Mouse (Mus musculus) CH12.LX (cell line): Measurements from ENCODE around the gene Brip1. TPM values are rescaled to one million over a fixed set of nuclear protein-coding genes. Genes with fewer than 3 reads are reported as not detected.

Source experiments
- DNase-seq: peaks from one replicate; pipeline ENCODE4 v3.0.0-alpha.2; 2013; ENCODE audit errors: extremely low read depth
- H3K27ac ChIP-seq: 2 replicates; pipeline ENCODE4 v1.5.1; 2012; ENCODE audit warnings: low read depth, mild to moderate bottlenecking, control low read depth, moderate library complexity; ENCODE audit not compliant: insufficient read depth
- H3K27me3 ChIP-seq: replicated peaks from 2 replicates; pipeline ENCODE3; 2012; ENCODE audit warnings: inconsistent platforms
- H3K36me3 ChIP-seq, 2 experiments: replicated peaks in 1 of 2; 2 replicates each; pipeline versions ENCODE3 to v1.6.1; 2012; ENCODE audit warnings: inconsistent platforms in 1 of 2, low read length in 1 of 2, mild to moderate bottlenecking in 1 of 2, mixed read lengths in 1 of 2, moderate library complexity in 1 of 2; ENCODE audit not compliant: control insufficient read depth in 1 of 2, insufficient read depth in 1 of 2
- H3K4me1 ChIP-seq, 2 experiments: 2 replicates each; pipeline ENCODE4 v1.6.1; 2012; ENCODE audit warnings: inconsistent platforms in 1 of 2, moderate library complexity in 1 of 2; ENCODE audit not compliant: insufficient read depth in 2 of 2, control insufficient read depth in 1 of 2
- H3K4me2 ChIP-seq: 2 replicates; pipeline ENCODE4 v1.6.1; 2012; ENCODE audit warnings: low read depth, mild to moderate bottlenecking, control low read depth; ENCODE audit not compliant: poor library complexity, insufficient read depth, severe bottlenecking
- H3K4me3 ChIP-seq, 3 experiments: fragments of 150-350 bp in 1 of 3; sonication (generic) in 1 of 3; replicated peaks in 1 of 3; 2 replicates each; pipeline versions ENCODE3 to v1.5.1; 2011 to 2012; ENCODE audit warnings: low read depth in 2 of 3, low read length in 2 of 3, mild to moderate bottlenecking in 2 of 3, moderate library complexity in 2 of 3, control low read depth in 1 of 3, improper control_type of control experiment in 1 of 3, inconsistent platforms in 1 of 3, mixed read lengths in 1 of 3; ENCODE audit not compliant: poor library complexity in 1 of 3
- H3K79me2 ChIP-seq: replicated peaks from 2 replicates; pipeline ENCODE4 v1.6.1; 2012; ENCODE audit warnings: mild to moderate bottlenecking, moderate library complexity; ENCODE audit not compliant: control insufficient read depth, poor library complexity, insufficient read depth, severe bottlenecking; ENCODE audit errors: extremely low read depth
- H3K9ac ChIP-seq: 2 replicates; pipeline ENCODE4 v1.6.1; 2012; ENCODE audit warnings: low read depth, mild to moderate bottlenecking, control low read depth, moderate library complexity; ENCODE audit not compliant: insufficient read depth
- H3K9me3 ChIP-seq: replicated peaks from 2 replicates; pipeline ENCODE3; 2012; ENCODE audit warnings: low read length, inconsistent platforms, mixed read lengths
- CHD2 ChIP-seq: IDR thresholded peaks from 2 replicates; pipeline ENCODE4 v1.6.1; 2011; ENCODE audit warnings: low read length, improper control_type of control experiment
- CTCF ChIP-seq, 2 experiments: IDR thresholded peaks in 1 of 2; conservative IDR thresholded peaks in 1 of 2; 2 replicates each; pipeline ENCODE4 v1.5.1; 2011 to 2012; ENCODE audit warnings: low read depth in 2 of 2, low read length in 2 of 2, improper control_type of control experiment in 1 of 2, inconsistent platforms in 1 of 2, mild to moderate bottlenecking in 1 of 2, moderate library complexity in 1 of 2
- EP300 ChIP-seq: IDR thresholded peaks from 2 replicates; pipeline ENCODE4 v1.6.1; 2011; ENCODE audit warnings: low read length, improper control_type of control experiment
- GABPA ChIP-seq: IDR thresholded peaks from 2 replicates; pipeline ENCODE4 v1.6.1; 2012; ENCODE audit warnings: low read depth, low read length, improper control_type of control experiment, inconsistent platforms; ENCODE audit not compliant: insufficient replicate concordance
- IRF4 ChIP-seq: IDR thresholded peaks from 2 replicates; pipeline ENCODE4 v1.6.1; 2014; ENCODE audit warnings: low read depth, mild to moderate bottlenecking, inconsistent platforms, low read length, improper control_type of control experiment
- KAT2A ChIP-seq: IDR thresholded peaks from 2 replicates; pipeline ENCODE4 v1.6.1; 2012; ENCODE audit warnings: low read length, improper control_type of control experiment, inconsistent platforms; ENCODE audit not compliant: insufficient replicate concordance
- MAFK ChIP-seq: IDR thresholded peaks from 2 replicates; pipeline ENCODE4 v1.6.1; 2011; ENCODE audit warnings: low read length, improper control_type of control experiment; ENCODE audit not compliant: insufficient replicate concordance
- MAZ ChIP-seq: IDR thresholded peaks from 2 replicates; pipeline ENCODE4 v1.6.1; 2012; ENCODE audit warnings: low read depth, mild to moderate bottlenecking, inconsistent platforms, low read length, improper control_type of control experiment, moderate library complexity
- NRF1 ChIP-seq: IDR thresholded peaks from 2 replicates; pipeline ENCODE4 v1.6.1; 2014; ENCODE audit warnings: low read depth, mild to moderate bottlenecking, inconsistent platforms, low read length, improper control_type of control experiment, moderate library complexity
- PAX5 ChIP-seq: IDR thresholded peaks from 2 replicates; pipeline ENCODE4 v1.6.1; 2012; ENCODE audit warnings: low read length, inconsistent platforms, mixed read lengths
- POLR2A ChIP-seq: IDR thresholded peaks from 2 replicates; pipeline ENCODE4 v1.6.1; 2011; ENCODE audit warnings: low read depth, mild to moderate bottlenecking, improper control_type of control experiment, low read length
- POLR2AphosphoS2 ChIP-seq: IDR thresholded peaks from 2 replicates; pipeline ENCODE4 v1.6.1; 2011; ENCODE audit warnings: low read depth, low read length, improper control_type of control experiment
- RCOR1 ChIP-seq: conservative IDR thresholded peaks from 2 replicates; pipeline ENCODE4 v1.6.1; 2012; ENCODE audit warnings: low read depth, mild to moderate bottlenecking, inconsistent platforms, low read length, improper control_type of control experiment
- UBTF ChIP-seq: IDR thresholded peaks from 2 replicates; pipeline ENCODE4 v1.6.1; 2012; ENCODE audit warnings: low read depth, mild to moderate bottlenecking, inconsistent platforms, low read length, improper control_type of control experiment, moderate library complexity
- USF2 ChIP-seq: conservative IDR thresholded peaks from 2 replicates; pipeline ENCODE4 v1.6.1; 2011; ENCODE audit warnings: low read depth, low read length, improper control_type of control experiment
- ZC3H11A ChIP-seq: IDR thresholded peaks from 2 replicates; pipeline ENCODE4 v1.6.1; 2012; ENCODE audit warnings: low read depth, mild to moderate bottlenecking, inconsistent platforms, low read length, improper control_type of control experiment
- ZMIZ1 ChIP-seq: IDR thresholded peaks from 2 replicates; pipeline ENCODE4 v1.6.1; 2012; ENCODE audit warnings: low read depth, mild to moderate bottlenecking, inconsistent platforms, low read length, improper control_type of control experiment
- ZNF384 ChIP-seq: IDR thresholded peaks from 2 replicates; pipeline ENCODE4 v1.6.1; 2012; ENCODE audit warnings: low read depth, low read length, improper control_type of control experiment, inconsistent platforms
- dilution Hi-C: fragments of 300-500 bp; cut with MboI; formaldehyde crosslinking; loops from 2 replicates; pipeline ENCODE4 v1.14.3; 2020; ENCODE audit warnings: low sequenced_read_pairs; ENCODE audit not compliant: extremely low pct_unique_long_range_greater_than_20kb, extremely low pct_ligation_motif_present
- in situ Hi-C: fragments of 300-500 bp; cut with MboI; formaldehyde crosslinking; loops from 3 replicates; pipeline ENCODE4 v1.14.3; 2019; ENCODE audit warnings: low sequenced_read_pairs, low pct_ligation_motif_present, low pct_unique_long_range_greater_than_20kb, mixed read lengths
- polyA plus RNA-seq: library from polyadenylated mRNA; unstranded; fragments of >175 nt; gene quantifications from 2 replicates; pipeline ENCODE4 v1.2.1, GENCODE M21; 2012; ENCODE audit warnings: low read depth; ENCODE audit not compliant: insufficient read length
- total RNA-seq, 2 experiments: library from RNA; depleted of rRNA; stranded (reverse); fragments of 300-350 nt in 1 of 2; fragments of >200 nt in 1 of 2; gene quantifications; 2 replicates each; pipeline ENCODE4 v1.2.3; 2012 to 2014

Gene Brip1
- total and polyA plus RNA-seq, 3 experiments = 21.1 to 26.1 (median 24.9) TPM

- Histone ChIP-seq H3K27me3 (no peaks in the 10 kb centered on the region), H3K9ac (no peak overlapping the region), H3K79me2 (no peaks in the 10 kb centered on the region), H3K4me1 (peaks cover 4 to 23% of the 10 kb centered on the region in 2 experiments), H3K9me3 (no peaks in the 10 kb centered on the region), H3K4me2 (no peak overlapping the region), H3K4me3 (no peak overlapping the region), H3K36me3 (peaks cover 40 to 80% of the 10 kb centered on the region in 2 experiments), H3K27ac (0 out of 2 replicates have a peak overlapping the region, but pooled peaks have one; percentile 6)
- TF ChIP-seq CHD2 = no peak
- no peak for TF ChIP-seq RCOR1
- in situ Hi-C loops = no loop called here
- DNase-seq = peak; percentile 24
- dilution Hi-C loops = no loop called here
Measured at GRCm38 (mm10) chr11:86231781-86232350, 30.9 kb upstream of the Brip1 start.

- H3K36me3 ChIP-seq = peaks cover 42 to 86% of the 10 kb centered on the region in 2 experiments
- H3K27ac ChIP-seq = peak overlapping the region; percentile 13
- peaks cover 6 to 23% of the 10 kb centered on the region in 2 experiments for H3K4me1 ChIP-seq
- in situ Hi-C loops = no loop called here
- no peaks in the 10 kb centered on the region for H3K9me3 ChIP-seq
- DNase-seq = peak; percentile 46
- no peak overlapping the region for H3K4me3 ChIP-seq
- H3K27me3 ChIP-seq = no peaks in the 10 kb centered on the region
- H3K9ac ChIP-seq = no peak overlapping the region
- peaks cover 4% of the 10 kb centered on the region; the same call in 1 of the 2 replicates for H3K79me2 ChIP-seq
- dilution Hi-C loops = no loop called here
- no peak overlapping the region for H3K4me2 ChIP-seq
- TF ChIP-seq MAFK (no peak), IRF4 (peak; percentile 54; the same call in 1 of the 2 replicates)
Measured at GRCm38 (mm10) chr11:86226646-86227180, 25.7 kb upstream of the Brip1 start.

GRCm38 (mm10) chr11:86225761-86226160, 24.8 kb upstream of the Brip1 start:
- Histone ChIP-seq H3K36me3 (peaks cover 37 to 85% of the 10 kb centered on the region in 2 experiments), H3K4me2 (no peak overlapping the region), H3K4me3 (no peak overlapping the region), H3K27me3 (no peaks in the 10 kb centered on the region), H3K9me3 (no peaks in the 10 kb centered on the region), H3K4me1 (peaks cover 6 to 17% of the 10 kb centered on the region in 2 experiments), H3K9ac (no peak overlapping the region), H3K27ac (no peak overlapping the region), H3K79me2 (peaks cover 4% of the 10 kb centered on the region; the same call in 1 of the 2 replicates)
- dilution Hi-C loops (no loop called here), in situ Hi-C loops (no loop called here)
- TF ChIP-seq USF2 (no peak), ZC3H11A (no peak), CHD2 (no peak), GABPA (no peak), KAT2A (no peak), ZNF384 (no peak), POLR2AphosphoS2 (no peak), IRF4 (no peak), PAX5 (no peak), ZMIZ1 (no peak), POLR2A (no peak), MAZ (no peak), EP300 (no peak), NRF1 (no peak), CTCF (conservative IDR thresholded peaks at IDR 0.05 in 1 of 2, IDR thresholded peaks at IDR 0.05 in 1 of 2; ENCODE audit: low read depth in 2 of 2, low read length in 2 of 2) (no peak), UBTF (no peak)
- DNase-seq = no peak
